Mouse (Mus musculus): ENCODE results near the gene a. TPM values are rescaled to one million over a fixed set of nuclear protein-coding genes. Genes with fewer than 3 reads are reported as not detected.

The a gene
- polyA plus RNA-seq, 1 experiment from 2014 or later: not detected

DNA sequence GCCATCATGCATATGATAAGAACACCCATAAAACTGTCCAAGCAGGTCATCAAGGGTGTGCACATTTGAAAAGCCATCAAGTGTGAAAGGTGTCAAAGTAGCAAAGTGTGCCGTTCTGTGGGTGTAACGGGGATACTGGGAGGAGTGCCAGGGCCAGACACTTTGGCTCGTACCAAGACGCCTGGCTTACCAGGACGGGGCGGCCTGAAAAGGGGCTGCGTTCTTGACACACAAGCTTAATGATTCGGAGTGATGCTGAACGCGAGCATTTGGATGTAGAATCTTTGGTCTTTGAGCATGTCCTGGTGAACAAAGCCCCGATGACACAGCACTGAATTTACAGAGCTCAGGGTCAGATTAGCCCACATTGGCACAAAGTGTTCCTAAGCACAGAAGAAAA lies 4.4 kb upstream of the a start:
- no peaks in the 10 kb centered on the region for H3K9me3 ChIP-seq
- WGBS: 80% methylated on average over 11 of the region's 11 CpGs
- H3K9ac ChIP-seq: no peak overlapping the region
- no peak overlapping the region for H3K27ac ChIP-seq (replicated peaks)
- no peak for ATAC-seq (ENCODE audit: low read depth)
- no peaks in the 10 kb centered on the region for H3K27me3 ChIP-seq
- peaks cover 29% of the 10 kb centered on the region for H3K4me1 ChIP-seq (replicated peaks)
- H3K36me3 ChIP-seq: no peaks in the 10 kb centered on the region
- no peak overlapping the region for H3K4me3 ChIP-seq
- H3K4me2 ChIP-seq: no peak overlapping the region

DNA sequence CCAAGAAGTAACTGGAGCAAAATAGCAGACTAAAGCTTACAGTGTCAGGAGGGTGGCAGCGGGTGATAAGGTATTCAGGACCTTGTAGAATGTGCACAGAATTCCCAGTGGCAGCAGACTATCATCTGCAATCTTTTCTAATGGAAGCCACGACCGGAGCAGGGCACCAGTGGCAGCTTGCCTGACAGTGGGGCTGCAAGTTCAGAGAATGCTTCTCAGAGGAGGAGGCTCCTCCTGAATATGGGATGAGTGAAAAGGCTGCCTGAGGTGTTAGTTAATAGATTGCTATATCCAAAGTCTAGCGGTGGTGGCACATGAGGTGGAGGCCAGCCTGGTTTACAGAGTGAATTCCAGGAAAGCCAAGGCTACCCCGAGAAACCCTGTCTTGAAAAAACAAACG lies 1.8 kb upstream of the a start:
- no peak for ATAC-seq (ENCODE audit: low read depth)

DNA sequence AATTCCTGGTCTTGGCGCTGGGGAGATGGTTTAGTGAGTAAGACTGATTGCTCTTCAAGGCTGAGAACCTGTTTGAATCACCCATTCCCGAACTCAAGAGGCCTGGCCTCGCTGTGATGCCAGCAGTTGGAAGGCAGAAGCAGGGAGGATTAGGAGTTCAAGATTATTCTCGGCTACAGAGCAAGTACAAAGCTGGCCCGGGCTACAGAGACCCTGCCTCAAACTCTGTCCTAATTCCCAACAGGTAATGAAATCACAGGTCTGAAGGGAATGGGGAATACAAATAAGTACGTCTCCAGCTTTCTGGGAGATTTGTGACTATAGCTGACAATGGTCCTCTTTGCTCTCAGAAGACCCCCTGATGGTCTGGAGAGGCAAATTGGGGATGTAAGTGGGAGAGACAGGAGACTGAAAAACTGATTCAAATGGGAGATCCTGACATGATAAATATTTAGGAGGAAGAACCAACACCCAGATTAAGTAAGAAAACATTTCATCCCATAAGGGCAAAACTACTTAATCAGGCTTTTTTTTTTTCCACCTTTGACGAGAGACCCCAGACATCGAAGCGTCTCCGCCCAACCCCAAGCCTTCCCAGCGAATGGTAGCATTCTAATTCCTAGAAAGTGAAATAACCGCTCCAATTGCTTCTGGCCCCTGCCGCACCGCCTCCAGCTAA lies 1.1 kb upstream of the a start:
- Histone ChIP-seq H3K9me3 (no peaks in the 10 kb centered on the region), H3K4me3 (peak overlapping the region; percentile 98), H3K27me3 (no peaks in the 10 kb centered on the region), H3K36me3 (no peaks in the 10 kb centered on the region), H3K27ac (replicated peaks) (peak overlapping the region; percentile 99), H3K4me1 (replicated peaks) (peaks cover 44% of the 10 kb centered on the region), H3K9ac (peak overlapping the region; percentile 47), H3K4me2 (peak overlapping the region; percentile 98)
- WGBS: 5% methylated on average over 14 of the region's 14 CpGs
- no peak for ATAC-seq (ENCODE audit: low read depth)

More for the DNA sequence above, 1.8 kb upstream of the a start:
- peaks cover 40% of the 10 kb centered on the region for H3K4me1 ChIP-seq (replicated peaks)
- no peak overlapping the region for H3K4me2 ChIP-seq
- no peak overlapping the region for H3K9ac ChIP-seq
- H3K36me3 ChIP-seq: no peaks in the 10 kb centered on the region
- H3K27me3 ChIP-seq: no peaks in the 10 kb centered on the region
- WGBS: 74% methylated on average over 6 of the region's 6 CpGs
- H3K9me3 ChIP-seq: no peaks in the 10 kb centered on the region
- no peak overlapping the region for H3K27ac ChIP-seq (replicated peaks)
- H3K4me3 ChIP-seq: no peak overlapping the region

DNA sequence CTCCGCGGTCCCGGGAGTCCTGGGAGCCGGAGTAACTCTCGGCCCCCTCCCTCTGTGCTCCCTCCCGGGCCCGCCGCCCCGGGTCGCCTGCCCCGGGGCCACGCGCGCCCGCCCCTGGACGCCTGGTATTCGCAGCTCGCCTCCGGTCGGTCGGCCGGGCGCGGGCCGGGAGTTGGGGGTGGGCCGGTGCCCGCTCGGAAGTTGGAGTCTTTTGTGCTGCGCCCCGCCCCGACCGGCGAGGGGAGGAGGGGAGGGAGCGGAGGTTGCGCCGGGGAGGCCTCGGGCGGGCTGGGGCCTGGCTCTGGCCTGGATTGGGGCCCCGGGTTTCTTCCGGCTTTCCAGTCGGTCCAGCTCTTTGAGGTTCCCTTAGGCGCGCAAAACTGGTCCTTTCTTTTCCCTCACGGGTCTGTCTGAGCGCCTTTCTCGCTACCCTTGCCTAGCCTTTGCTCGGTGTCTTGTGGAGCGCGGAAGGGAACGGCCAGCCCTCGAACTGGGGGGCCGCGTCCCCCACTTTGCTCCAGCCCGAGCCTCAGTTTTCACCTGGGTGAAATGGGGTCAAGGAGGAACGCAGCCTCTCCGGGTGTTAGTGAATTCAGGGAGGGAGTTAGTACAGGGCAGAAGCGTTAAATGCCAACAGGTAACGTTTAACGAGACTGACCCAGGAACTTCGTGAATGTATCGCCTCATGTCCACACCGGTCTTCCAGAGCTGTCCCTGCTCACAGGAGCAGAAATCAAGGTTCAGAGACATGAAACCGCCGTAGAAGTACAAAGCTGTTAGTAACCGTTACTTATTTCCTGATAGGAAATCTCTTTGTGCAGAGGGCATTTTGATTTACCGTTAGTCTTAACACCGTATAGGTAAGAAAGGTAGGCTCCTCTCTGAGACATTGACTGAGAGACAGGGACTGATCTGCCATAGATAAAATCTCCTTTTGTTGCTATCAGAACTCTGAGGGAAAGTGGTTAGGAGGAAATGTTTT lies 750 bp downstream of the a start:
- Histone ChIP-seq H3K4me1 (replicated peaks) (peaks cover 38% of the 10 kb centered on the region), H3K4me3 (peak overlapping the region; percentile 98), H3K9ac (peak overlapping the region; percentile 94), H3K9me3 (no peaks in the 10 kb centered on the region), H3K27me3 (no peaks in the 10 kb centered on the region), H3K27ac (replicated peaks) (peak overlapping the region; percentile 99), H3K36me3 (no peaks in the 10 kb centered on the region), H3K4me2 (peak overlapping the region; percentile 98)
- peak; percentile 34 for ATAC-seq (ENCODE audit: low read depth)
- WGBS: 2% methylated on average over 64 of the region's 67 CpGs

DNA sequence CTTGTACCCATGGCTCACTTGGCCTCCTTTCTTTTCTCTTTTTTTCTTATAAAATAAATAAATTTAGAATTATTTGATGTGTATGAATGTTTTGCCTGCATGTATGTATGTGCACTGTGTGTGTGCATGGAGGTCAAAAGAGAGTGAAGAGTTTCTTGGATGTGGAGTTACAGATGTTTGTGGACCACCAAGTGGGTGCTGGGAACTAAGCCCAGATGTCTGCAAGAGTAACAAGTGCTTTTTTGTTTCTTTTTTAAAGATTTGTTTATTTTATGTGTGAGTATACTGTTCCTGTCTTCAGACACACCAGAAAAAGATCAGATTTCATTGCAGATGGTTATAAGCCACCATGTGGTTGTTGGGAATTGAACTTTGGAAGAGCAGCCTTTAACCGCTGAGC lies 12.2 kb downstream of the a start:
- H3K9ac ChIP-seq: no peak overlapping the region
- no peak for ATAC-seq (ENCODE audit: low read depth)
- H3K4me1 ChIP-seq (replicated peaks): peaks cover 9% of the 10 kb centered on the region
- H3K27me3 ChIP-seq: no peaks in the 10 kb centered on the region
- H3K9me3 ChIP-seq: no peaks in the 10 kb centered on the region
- no peak overlapping the region for H3K4me3 ChIP-seq
- H3K36me3 ChIP-seq: no peaks in the 10 kb centered on the region
- 78% methylated on average over 1 of the region's 1 CpGs for WGBS
- no peak overlapping the region for H3K27ac ChIP-seq (replicated peaks)
- no peak overlapping the region for H3K4me2 ChIP-seq

DNA sequence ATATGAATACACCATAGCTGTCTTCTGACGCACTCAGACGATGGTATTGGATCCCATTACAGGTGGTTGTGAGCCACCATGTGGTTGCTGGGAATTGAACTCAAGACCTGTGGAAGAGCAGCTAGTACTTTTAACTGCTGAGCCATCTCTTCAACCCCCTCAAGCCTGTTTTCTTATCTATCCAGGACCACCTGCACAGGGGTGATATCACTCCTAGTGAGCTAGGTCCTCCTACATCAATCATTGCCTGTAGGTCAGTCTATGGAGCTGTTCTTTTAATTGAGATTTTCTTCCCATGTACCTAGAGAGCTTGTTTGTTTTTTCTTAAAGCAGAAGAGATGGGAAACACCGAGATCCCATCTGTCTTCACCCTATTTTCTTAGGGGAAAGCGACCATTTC lies 12.6 kb downstream of the a start:
- Histone ChIP-seq H3K4me3 (no peak overlapping the region), H3K27ac (replicated peaks) (peak overlapping the region; percentile 18; the same call in 1 of the 2 replicates), H3K4me1 (replicated peaks) (peaks cover 13% of the 10 kb centered on the region), H3K36me3 (no peaks in the 10 kb centered on the region), H3K9ac (no peak overlapping the region), H3K27me3 (no peaks in the 10 kb centered on the region), H3K9me3 (no peaks in the 10 kb centered on the region), H3K4me2 (no peak overlapping the region)
- 65% methylated on average over 4 of the region's 4 CpGs for WGBS
- ATAC-seq (ENCODE audit: low read depth): no peak

DNA sequence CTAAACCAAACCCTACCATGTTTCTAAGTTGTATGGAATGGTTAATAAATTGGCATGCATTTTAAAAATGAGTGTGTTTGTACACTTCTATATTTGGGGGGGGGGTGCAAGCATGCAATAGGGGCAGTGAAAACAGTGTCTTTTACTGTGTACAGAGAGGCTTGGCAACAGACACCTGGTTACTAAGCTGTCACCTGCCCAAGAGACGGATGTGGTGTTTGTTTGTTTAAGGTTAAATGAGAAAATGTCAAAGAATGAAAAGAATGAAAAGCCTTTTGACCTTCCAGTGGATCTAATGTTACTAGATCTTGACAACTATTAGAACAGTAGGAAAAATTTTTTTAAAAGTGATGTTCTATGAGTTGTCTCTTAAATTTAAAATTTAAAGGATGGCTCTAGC lies 16.5 kb downstream of the a start:
- Histone ChIP-seq H3K4me2 (no peak overlapping the region), H3K27me3 (no peaks in the 10 kb centered on the region), H3K4me3 (no peak overlapping the region), H3K36me3 (no peaks in the 10 kb centered on the region), H3K4me1 (replicated peaks) (peaks cover 23% of the 10 kb centered on the region), H3K9ac (no peak overlapping the region), H3K9me3 (no peaks in the 10 kb centered on the region), H3K27ac (replicated peaks) (no peak overlapping the region)
- ATAC-seq (ENCODE audit: low read depth): no peak
- WGBS: 84% methylated on average over 1 of the region's 1 CpGs

DNA sequence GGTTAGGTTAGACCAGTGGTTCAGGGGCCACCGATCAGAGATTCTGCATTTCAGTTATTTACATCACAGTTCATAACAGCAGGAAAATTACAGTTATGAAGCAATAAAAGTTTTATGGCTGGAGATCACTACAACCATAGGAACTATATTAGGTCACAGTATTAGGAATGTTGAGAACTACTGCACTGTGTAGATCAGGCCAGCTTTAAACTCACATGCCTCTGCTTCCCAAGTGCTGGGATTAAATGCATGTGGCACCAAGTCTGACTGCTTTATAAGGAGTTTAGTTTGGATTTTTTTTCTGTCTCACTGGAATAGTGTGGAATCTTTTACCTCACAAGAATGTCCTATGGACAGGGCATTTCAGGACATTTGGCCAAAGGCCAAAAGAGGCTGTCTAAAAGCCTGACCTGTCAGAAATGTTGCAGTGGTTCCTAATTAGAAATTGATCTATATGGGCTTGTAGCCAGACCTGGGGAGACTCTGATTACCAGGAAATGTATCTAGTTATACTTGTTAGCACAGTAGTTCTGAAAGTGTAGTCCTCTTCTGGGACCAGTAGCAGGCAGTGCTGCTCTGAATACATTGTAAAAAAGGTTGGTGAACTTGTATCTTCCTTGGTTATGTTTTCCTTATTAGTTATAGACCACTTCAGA lies 18.0 kb downstream of the a start:
- Histone ChIP-seq H3K27ac (replicated peaks) (no peak overlapping the region), H3K4me1 (replicated peaks) (peaks cover 18% of the 10 kb centered on the region; the same call in 1 of the 2 replicates), H3K36me3 (no peaks in the 10 kb centered on the region), H3K9ac (no peak overlapping the region), H3K4me3 (no peak overlapping the region), H3K27me3 (no peaks in the 10 kb centered on the region), H3K4me2 (no peak overlapping the region), H3K9me3 (no peaks in the 10 kb centered on the region)
- no peak for ATAC-seq (ENCODE audit: low read depth)
- 92% methylated on average over 1 of the region's 1 CpGs for WGBS

DNA sequence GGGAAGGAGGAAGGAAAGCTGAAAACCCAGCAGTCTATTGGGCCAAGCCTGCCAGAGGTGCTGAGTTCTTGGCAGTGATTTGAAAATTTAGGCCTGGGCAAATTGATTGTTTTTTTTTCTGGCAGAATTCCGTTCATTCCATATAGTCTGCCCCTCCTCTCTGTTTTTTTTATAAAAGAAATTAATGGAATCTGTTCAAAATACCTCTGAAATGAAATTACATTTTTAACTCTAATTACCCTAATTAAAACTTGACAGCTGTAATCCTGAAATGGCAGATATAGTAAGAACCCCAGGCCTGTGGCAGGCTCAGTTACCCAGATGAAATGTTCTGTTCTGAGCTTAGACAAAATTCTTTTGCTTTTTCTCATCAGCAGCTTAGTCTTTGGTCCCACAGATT lies 19.6 kb downstream of the a start:
- H3K4me2 ChIP-seq: no peak overlapping the region
- 79% methylated on average over 1 of the region's 1 CpGs for WGBS
- H3K36me3 ChIP-seq: no peaks in the 10 kb centered on the region
- H3K4me1 ChIP-seq (replicated peaks): 0 out of 2 replicates have a peak, but pooled peaks cover 15% of the 10 kb centered on the region
- no peak overlapping the region for H3K27ac ChIP-seq (replicated peaks)
- H3K4me3 ChIP-seq: no peak overlapping the region
- no peaks in the 10 kb centered on the region for H3K27me3 ChIP-seq
- no peaks in the 10 kb centered on the region for H3K9me3 ChIP-seq
- H3K9ac ChIP-seq: no peak overlapping the region
- no peak for ATAC-seq (ENCODE audit: low read depth)

DNA sequence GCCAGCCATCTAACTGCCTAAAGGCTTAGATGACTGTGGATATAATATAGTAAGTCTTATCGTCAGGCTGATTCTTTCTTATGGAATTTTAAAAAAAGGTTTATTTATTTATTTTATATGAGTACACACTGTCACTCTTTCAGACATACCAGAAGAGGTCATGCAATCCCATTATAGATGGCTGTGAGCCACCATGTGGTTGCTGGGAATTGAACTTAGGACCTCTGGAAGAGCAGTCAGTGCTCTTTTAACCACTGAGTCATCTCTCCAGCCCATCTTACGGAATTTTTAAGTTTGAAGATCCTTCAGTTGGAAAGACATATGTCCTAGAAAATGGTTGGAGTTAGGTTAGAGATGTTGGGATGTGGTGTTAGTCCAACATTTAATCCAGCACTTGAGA lies 22.2 kb downstream of the a start:
- Histone ChIP-seq H3K4me1 (replicated peaks) (peaks cover 33% of the 10 kb centered on the region), H3K4me2 (no peak overlapping the region), H3K9me3 (no peaks in the 10 kb centered on the region), H3K36me3 (no peaks in the 10 kb centered on the region), H3K27me3 (no peaks in the 10 kb centered on the region), H3K9ac (no peak overlapping the region), H3K4me3 (no peak overlapping the region), H3K27ac (replicated peaks) (no peak overlapping the region)
- 87% methylated on average over 2 of the region's 2 CpGs for whole genome bisulfite sequencing
- no peak for ATAC-seq (ENCODE audit: low read depth)

DNA sequence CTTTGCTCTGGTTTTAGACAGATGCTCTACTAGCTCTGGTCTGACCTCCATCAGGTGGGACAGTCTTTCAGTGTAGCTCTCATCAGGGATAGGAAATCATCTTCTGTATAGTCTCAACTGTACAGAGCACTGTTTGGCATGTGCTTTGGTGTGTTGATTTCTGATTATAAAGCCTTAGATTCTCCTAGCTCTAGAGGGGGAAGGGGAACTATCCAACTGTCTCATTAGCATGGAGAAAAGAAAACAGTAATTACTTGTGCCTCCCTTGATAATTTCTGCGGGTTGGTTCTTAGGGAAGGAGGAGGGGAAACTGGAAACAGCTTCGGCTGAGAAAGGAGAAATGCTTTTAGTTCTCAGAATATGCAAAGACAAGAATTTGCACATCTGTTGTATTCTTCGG lies 25.9 kb downstream of the a start:
- no peak overlapping the region for H3K9ac ChIP-seq
- ATAC-seq (ENCODE audit: low read depth): peak; percentile 43

DNA sequence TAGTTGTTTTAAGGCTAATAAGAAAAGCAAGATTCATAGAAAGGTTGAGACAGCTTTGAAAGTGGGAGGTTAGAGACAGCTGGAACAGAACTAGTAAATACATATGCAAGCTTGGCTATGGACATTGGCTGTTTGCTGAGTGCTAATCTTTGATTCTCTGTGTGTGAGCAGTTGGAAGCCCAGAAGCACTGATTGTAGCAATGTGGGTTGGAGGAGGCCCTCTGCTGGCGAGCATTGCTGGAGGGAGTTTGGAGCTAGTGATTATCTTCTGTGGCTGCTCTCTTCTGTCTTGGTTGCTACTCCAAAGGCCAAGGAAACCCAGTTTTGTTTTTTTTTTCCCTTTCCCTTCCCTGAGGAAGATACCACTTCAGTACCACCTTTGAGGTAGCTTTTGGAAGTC lies 26.6 kb downstream of the a start:
- no peaks in the 10 kb centered on the region for H3K9me3 ChIP-seq
- H3K4me3 ChIP-seq: no peak overlapping the region
- no peak for ATAC-seq (ENCODE audit: low read depth)
- 43% methylated on average over 1 of the region's 1 CpGs for WGBS
- H3K4me1 ChIP-seq (replicated peaks): peaks cover 18% of the 10 kb centered on the region
- no peak overlapping the region for H3K9ac ChIP-seq
- H3K36me3 ChIP-seq: no peaks in the 10 kb centered on the region
- no peak overlapping the region for H3K4me2 ChIP-seq
- no peaks in the 10 kb centered on the region for H3K27me3 ChIP-seq
- peak overlapping the region; percentile 70; the same call in 1 of the 2 replicates for H3K27ac ChIP-seq (replicated peaks)

More for the DNA sequence above, 25.9 kb downstream of the a start:
- peaks cover 18% of the 10 kb centered on the region for H3K4me1 ChIP-seq (replicated peaks)
- no peaks in the 10 kb centered on the region for H3K27me3 ChIP-seq
- H3K4me3 ChIP-seq: no peak overlapping the region
- 39% methylated on average over 3 of the region's 3 CpGs for WGBS
- no peaks in the 10 kb centered on the region for H3K36me3 ChIP-seq
- H3K4me2 ChIP-seq: peak overlapping the region; percentile 28; the same call in 1 of the 2 replicates
- H3K9me3 ChIP-seq: no peaks in the 10 kb centered on the region
- H3K27ac ChIP-seq (replicated peaks): peak overlapping the region; percentile 70
